Mouse (Mus musculus) liver, adult 10 weeks (tissue): ENCODE measurements around the gene Olfr1438-ps1. TPM values are rescaled to one million over a fixed set of nuclear protein-coding genes. Genes with fewer than 3 reads are reported as not detected.

Experiments
- polyA plus RNA-seq: library from polyadenylated mRNA; stranded (reverse); fragments of 350-450 nt; fragmentation: Illumina TruSeq; extraction: RNeasy Lipid Tissue Mini Kit (QIAGEN cat#74804); gene quantifications from one replicate; pipeline ENCODE4 v1.2.3, GENCODE M21; 2014; ENCODE audit warnings: low read depth, low replicate concordance

The Olfr1438-ps1 gene
- polyA plus RNA-seq = not detected

GRCm38 (mm10) chr19:12335810-12336209 lies at the start of gene Olfr1438-ps1:
Olfr1438-ps1 (minus strand) TSS chr19:12335910.

GRCm38 (mm10) chr19:12325001-12325400 lies 10.7 kb downstream of the Olfr1438-ps1 start, which contains the start of gene Olfr1437:
Olfr1437 (minus strand) TSS chr19:12325101.

GRCm38 (mm10) chr19:12299030-12299429 lies 36.7 kb downstream of the Olfr1438-ps1 start, which contains the start of gene Olfr1436:
Olfr1436 (minus strand) TSS chr19:12299130.

GRCm38 (mm10) chr19:12279554-12279953 lies 56.2 kb downstream of the Olfr1438-ps1 start, which contains the start of gene Olfr1434:
Olfr1434 (plus strand) TSS chr19:12279854.

Other genes starting within 250 kb of the Olfr1438-ps1 start
- gene Olfr1426, start 243.9 kb downstream of the Olfr1438-ps1 start, polyA plus RNA-seq = not detected
- gene Olfr1427, start 232.6 kb downstream of the Olfr1438-ps1 start, polyA plus RNA-seq = not detected
- gene Olfr1428, start 220.0 kb downstream of the Olfr1438-ps1 start, polyA plus RNA-seq = not detected
- not detected for gene Olfr76, start 212.7 kb downstream of the Olfr1438-ps1 start, polyA plus RNA-seq
- not detected for gene Olfr1555-ps1, start 165.8 kb downstream of the Olfr1438-ps1 start, polyA plus RNA-seq
- not detected for gene Olfr1431, start 135.3 kb downstream of the Olfr1438-ps1 start, polyA plus RNA-seq
- not detected for gene Olfr1432, start 103.3 kb downstream of the Olfr1438-ps1 start, polyA plus RNA-seq
- gene Olfr262, start 94.3 kb downstream of the Olfr1438-ps1 start, polyA plus RNA-seq = not detected
- not detected for gene Olfr235, start 74.9 kb downstream of the Olfr1438-ps1 start, polyA plus RNA-seq
- not detected for gene Olfr1434, start 56.1 kb downstream of the Olfr1438-ps1 start, polyA plus RNA-seq
- gene Olfr1436, start 36.8 kb downstream of the Olfr1438-ps1 start, polyA plus RNA-seq = not detected
- gene Olfr1437, start 10.8 kb downstream of the Olfr1438-ps1 start, polyA plus RNA-seq = not detected
- not detected for gene Olfr1440, start 51.4 kb upstream of the Olfr1438-ps1 start, polyA plus RNA-seq
- gene Olfr1441, start 81.5 kb upstream of the Olfr1438-ps1 start, polyA plus RNA-seq = not detected
- gene Pfpl, start 92.0 kb upstream of the Olfr1438-ps1 start, polyA plus RNA-seq = not detected
- 37.5 TPM for gene Mpeg1, start 124.9 kb upstream of the Olfr1438-ps1 start, polyA plus RNA-seq
- 8.9 TPM for gene Dtx4, start 165.5 kb upstream of the Olfr1438-ps1 start, polyA plus RNA-seq
- 5.5 TPM for gene Fam111a, start 209.8 kb upstream of the Olfr1438-ps1 start, polyA plus RNA-seq